Mouse (Mus musculus) thymus, postnatal 0 days (tissue): ENCODE results near the gene Apol6. TPM values are rescaled to one million over a fixed set of nuclear protein-coding genes. Genes with fewer than 3 reads are reported as not detected.

Source experiments
- DNase-seq: peaks from one replicate; pipeline ENCODE4 v3.0.0-alpha.2; 2015; ENCODE audit warnings: low spot score
- polyA plus RNA-seq: library from polyadenylated mRNA; unstranded; fragments of >200 nt; fragmentation: Nextera tagmentation; extraction: Ambion mirVana; gene quantifications from 2 replicates; pipeline ENCODE4 v1.2.1, GENCODE M21; 2015

Gene Apol6
- polyA plus RNA-seq: not detected in 2 replicates

- DNase-seq: no peak
These were observed at the start of gene Apol6 for GRCm38 (mm10) chr15:77044597-77045320. Apol6 (plus strand) TSS chr15:77044729.

- DNase-seq: no peak
These were observed 46.5 kb upstream of the Apol6 start for GRCm38 (mm10) chr15:76998048-76998447.

GRCm38 (mm10) chr15:76998878-76999588, 45.5 kb upstream of the Apol6 start:
- DNase-seq: no peak

DNA sequence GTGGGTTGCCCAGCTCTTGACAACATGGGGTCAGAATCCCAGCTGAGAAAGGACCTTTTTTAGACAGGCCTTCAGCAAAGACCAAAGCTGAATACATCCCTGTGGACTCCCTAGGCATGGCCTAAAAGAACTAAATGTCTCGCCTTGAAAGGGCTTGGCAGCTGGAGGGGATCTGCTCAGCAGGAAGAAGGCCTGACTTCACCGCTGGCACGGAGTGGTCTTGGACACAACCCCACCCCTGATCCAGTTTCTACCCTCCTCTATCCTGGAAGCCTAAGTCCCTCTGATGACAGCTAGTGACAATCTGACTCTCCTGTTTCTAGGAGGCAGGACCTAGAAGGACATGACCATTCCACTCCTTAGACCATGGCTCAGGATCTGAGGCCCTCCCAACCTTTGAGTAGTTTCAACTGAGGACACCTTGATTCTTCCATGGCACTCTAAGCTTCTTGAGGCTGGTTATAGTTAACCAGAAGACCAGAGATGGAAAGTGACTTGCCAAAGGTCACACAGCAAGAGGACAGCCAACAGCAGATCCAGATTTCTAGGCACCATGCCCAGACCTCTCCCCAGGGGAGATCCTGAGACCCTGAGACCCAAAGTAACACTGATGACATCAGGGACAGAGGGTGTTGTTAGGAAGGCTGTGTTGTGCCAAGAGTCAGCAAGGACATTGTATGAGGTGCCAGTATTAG, 41.2 kb upstream of the Apol6 start:
- DNase-seq: no peak

- DNase-seq: peak; percentile 5
These were observed 40.7 kb upstream of the Apol6 start for GRCm38 (mm10) chr15:77003868-77004215.

DNA sequence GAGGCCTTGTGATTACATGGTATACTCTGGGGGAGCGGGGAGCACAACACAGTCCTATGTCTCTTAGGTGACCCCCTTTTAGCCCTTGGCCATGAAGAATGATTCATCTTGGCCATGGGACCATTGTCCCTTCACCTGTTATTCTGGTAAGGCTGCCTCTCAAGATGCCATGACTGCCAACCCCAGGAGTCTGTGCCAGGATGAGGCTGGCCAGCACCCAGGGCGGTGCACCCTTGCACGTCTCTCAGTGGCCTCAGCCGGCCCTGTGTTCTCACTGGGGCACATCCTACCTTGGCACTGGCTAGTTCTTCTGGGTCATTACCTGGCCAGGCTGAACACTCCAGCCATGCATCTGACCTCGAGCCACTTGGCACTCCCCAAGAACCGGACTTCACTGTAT, 35.7 kb upstream of the Apol6 start:
- no peak for DNase-seq

- DNase-seq: no peak
These were observed 30.7 kb upstream of the Apol6 start for GRCm38 (mm10) chr15:77013753-77014241.

GRCm38 (mm10) chr15:77014431-77014830, 30.1 kb upstream of the Apol6 start:
- no peak for DNase-seq

DNA sequence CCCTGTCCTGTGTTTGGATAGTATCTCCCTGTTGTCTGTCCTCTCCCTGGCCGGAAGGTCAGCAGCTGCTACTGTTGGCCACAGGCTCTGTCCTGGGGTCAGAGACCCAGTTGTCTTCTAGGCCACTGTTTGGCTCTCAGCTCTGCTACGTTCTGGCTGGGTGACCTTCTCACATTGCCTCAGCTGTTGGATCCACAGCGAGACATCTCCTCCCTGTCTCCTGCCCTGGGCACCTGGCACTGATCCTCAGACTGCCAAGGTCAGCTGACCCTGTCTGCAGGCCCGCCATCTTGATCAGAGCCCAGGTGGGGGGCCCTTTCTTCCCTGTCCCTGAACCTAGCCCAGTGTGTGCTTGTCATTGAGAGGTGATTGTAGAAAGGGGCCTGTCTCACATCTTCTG, 29.5 kb upstream of the Apol6 start:
- DNase-seq: no peak

- DNase-seq: no peak
These were observed 28.0 kb upstream of the Apol6 start for GRCm38 (mm10) chr15:77016509-77016908.

GRCm38 (mm10) chr15:77017897-77018296, 26.6 kb upstream of the Apol6 start:
- DNase-seq: no peak

DNA sequence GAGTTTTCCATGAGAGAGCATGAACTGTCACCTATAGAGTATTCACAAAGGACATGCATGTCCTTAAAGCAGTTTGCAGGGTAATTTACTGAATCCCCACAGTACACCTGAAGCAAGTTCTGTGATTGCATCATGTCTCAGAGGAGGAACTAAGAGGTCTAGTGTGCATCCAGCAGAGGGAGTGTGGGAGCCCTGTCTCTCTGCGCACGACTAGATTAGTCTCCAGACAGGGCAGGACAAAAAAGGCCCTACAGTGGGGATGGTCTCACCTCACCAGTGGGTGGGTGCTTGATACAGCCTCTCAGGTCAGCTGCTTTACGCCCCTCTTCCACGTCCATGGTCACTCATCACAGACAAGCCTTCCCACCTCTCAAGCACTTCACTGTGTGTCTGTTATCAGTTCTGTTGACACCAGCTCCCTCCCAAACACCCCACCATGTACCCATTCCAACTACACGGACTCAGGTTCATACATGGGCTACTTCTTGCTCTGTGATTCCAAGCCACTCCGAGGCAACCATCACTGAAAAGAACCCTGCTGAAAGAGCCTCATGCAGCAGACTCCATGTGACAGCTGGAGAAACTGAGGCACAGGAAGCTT, 25.7 kb upstream of the Apol6 start:
- no peak for DNase-seq

DNA sequence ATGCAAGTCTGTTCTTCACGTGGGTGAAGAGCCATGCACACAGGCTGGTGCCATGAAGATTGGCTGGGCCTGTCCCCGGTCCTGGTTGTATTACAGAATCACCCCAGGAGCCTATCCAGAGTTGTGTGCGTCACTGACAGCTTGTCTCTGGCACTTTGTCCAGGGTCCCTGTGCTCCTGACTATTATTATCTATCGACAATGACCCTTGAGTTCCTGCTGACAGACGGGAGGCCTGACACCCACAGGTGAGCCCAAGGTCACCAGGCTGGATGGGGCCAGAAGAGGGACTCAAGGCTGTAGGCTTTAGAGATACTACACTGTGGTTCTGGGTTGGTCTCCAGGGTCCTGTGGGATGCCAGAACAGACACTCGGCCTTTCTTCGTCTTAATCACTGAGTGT, 25.0 kb upstream of the Apol6 start:
- no peak for DNase-seq

GRCm38 (mm10) chr15:77020136-77020535, 24.4 kb upstream of the Apol6 start:
- no peak for DNase-seq

DNA sequence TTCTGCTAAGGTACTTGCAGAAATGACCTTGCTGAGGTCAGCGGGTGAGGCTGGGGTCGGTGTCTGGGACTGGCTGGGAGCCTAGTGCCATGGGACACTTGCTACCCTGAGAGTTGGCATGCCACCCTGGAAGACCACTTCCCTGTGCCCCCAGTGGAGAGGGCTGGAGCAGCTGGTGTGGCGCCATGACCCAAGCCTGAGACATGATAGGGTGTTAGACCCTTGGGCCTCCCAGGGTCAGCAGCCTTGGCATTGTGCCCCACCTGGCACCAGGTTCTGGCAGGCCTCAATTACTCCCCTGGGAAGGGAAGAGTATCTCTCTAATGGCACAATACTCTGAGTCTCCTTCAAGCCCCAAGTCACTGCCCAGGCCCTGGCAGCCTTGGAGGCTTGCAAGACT, 23.5 kb upstream of the Apol6 start:
- no peak for DNase-seq

- no peak for DNase-seq
These were observed 22.7 kb upstream of the Apol6 start for GRCm38 (mm10) chr15:77021851-77022250.

DNA sequence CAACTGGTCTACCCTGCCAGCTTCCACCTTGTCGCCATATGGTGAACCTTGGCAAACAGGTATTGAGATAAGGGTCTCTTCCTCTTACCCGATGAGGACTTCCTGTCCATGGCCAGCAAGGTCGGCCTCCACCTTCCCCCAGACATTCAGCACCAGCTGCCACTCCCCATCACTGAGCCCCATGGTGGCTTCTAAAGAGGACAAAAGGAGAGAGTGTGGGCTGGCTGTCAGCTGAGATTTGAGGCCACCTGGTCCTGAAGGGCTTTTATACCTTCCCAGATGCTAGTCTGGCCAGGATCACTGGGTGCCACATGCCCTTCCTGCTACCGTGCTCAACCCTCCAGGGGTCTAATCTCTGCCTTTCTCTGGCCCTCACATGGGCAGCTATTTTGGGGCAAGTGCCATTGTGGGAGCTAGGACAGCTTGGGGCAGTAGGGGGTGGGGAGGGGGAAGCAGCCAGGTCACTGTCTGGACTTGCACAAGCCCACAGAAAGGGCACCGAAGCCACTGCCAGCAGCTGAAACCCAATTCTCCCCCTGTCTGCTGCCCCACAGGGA, 22.1 kb upstream of the Apol6 start:
- no peak for DNase-seq

DNA sequence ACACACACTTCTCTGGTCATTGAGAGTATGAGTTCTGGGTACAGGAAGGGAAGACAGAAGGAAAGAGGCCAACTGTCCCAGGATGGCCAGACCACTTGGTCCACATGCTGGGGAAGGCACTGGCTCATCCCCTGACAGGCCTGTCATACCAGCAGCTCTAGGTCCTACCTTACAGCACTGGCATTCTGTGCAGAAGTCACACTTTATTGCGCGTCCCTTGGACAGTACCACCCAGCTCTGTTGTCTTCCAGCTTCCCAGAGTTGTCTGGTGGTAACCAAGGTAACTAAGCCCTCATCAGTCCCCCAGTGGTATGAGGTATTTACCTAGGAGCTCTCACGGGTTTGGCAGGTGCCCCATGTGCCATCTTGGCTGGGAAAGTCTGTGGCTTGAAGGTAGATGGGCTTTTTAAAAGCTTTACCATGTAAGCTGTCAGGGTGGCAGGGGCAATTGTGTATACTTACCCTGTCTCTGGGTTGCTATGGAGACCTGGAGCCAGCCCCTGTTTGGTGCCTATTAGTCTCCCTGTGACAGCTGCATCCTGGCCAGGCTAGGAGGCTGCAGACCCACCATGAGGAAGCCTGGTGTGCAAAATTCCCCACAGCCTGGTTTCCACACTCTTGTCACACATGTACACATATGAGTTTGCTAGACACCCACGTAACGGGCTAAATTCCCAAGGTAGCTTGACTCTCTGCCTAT, 18.5 kb upstream of the Apol6 start:
- DNase-seq: no peak

- DNase-seq: no peak
These were observed 17.4 kb upstream of the Apol6 start for GRCm38 (mm10) chr15:77027117-77027516.

DNA sequence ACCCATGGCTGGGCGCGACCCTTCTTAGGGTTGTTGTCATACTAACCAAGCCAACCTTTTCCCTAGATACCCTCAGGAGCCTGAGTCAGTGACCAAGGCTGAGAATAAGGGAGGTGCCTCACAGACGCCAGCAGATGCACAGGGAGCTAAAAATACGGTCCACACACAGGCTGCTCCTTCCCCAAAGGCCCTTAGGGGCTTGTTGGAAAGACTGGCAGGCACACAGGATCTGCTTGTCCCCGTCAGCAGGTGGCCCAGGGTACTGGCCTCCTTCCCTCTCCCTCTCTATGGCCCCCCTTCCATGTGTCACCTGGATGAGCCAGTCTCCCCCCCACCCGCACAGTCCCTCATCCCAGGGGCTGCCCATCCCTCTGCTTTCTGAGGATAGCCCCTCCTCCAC, 16.9 kb upstream of the Apol6 start:
- no peak for DNase-seq
